Mouse (Mus musculus): ENCODE data around the gene Qtrt1.

DNA sequence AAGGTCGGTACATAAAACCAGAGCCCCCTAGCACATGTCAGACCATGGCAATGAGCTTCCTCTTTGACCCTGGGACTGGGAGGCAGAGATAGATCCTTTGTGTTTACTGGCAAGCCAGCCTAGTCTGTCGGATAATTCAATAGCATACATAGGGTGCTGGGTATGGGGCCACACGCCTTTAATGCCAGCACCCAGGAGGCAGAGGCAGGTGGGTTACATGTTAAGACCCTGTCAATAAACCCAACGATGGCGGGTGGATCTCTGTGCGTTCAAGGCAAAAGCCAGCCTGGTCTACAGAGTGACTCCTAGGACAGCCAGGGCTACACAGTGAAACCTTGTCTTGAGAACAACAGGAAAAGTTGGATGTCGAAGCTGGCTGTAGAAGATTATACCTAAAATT is 3.0 kb upstream of the Qtrt1 start:
- TF ChIP-seq POLR2A (IDR thresholded peaks at IDR 0.05; ENCODE audit: low read depth, low read length) (no peak), CTCF (IDR thresholded peaks at IDR 0.05; ENCODE audit: extremely low read depth, insufficient read depth, insufficient read length, insufficient replicate concordance) (no peak)
